Mouse (Mus musculus): ENCODE measurements around the gene Romo1.
"Not testable (repeated sequence)": the region's sequence is repeated elsewhere in the genome, so short reads cannot be mapped to it uniquely, and the experiment has no call there.

Gene Romo1

DNA sequence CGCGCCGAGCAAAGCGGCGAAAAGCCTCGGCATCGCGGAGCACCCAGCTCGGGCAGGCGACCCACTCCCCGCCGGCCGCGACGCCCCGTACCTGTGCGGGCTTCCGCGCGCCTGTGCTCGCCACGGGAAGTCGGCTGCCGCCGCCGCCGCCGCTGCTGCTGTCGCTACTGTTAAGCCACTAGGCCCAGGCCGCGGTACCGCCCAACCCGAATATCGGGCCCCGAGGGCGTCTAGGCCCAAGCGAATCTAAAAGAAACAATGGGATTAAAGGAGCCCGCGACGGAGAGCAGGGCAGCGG, 35.9 kb downstream of the Romo1 start:
- DNase-seq (ENCODE audit: extremely low read depth, low read depth), result no peak

GRCm38 (mm10) chr2:156180094-156180821, 36.4 kb downstream of the Romo1 start, which contains the start of gene Rbm39:
TSS of gene Rbm39 (minus strand) at chr2:156180238.
- DNase-seq (ENCODE audit: extremely low read depth, low read depth), result peak; percentile 99

DNA sequence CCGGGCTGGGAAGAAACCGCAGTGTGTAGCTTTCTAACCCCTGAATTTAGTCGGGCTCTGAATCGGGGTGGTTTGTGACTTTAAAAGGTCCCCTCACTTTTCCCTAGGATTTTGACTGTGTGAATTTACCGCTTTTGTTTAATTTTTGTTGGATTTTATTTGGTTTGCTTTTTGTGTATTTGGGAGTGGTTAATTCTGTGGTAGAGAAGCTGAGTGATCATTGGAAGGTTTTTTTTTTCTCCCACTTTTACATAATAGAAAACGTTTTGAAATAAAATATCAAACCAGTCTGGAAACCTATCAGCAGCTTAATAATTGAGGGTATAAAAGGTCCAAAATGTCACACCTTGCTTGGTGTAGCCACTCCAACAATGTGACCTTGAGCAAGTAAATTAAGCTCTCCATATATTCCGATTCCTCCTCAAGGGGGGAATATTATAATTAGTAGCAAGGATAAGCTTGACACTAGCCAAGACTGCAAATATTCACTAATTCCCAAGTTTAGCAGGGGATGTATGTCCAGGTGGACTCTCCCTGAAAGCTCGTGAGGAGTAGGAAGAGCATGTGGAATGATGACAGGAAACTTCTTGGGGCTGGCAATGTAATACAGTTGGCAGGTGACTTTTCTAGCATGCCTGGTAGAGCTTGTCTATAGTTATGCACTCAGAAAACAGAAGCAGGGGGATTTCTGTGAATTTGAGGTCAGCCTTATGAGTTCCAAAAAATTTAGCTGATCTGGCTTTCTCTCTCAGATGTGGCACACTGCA, 37.2 kb downstream of the Romo1 start:
- no peak for DNase-seq (ENCODE audit: extremely low read depth, low read depth)

DNA sequence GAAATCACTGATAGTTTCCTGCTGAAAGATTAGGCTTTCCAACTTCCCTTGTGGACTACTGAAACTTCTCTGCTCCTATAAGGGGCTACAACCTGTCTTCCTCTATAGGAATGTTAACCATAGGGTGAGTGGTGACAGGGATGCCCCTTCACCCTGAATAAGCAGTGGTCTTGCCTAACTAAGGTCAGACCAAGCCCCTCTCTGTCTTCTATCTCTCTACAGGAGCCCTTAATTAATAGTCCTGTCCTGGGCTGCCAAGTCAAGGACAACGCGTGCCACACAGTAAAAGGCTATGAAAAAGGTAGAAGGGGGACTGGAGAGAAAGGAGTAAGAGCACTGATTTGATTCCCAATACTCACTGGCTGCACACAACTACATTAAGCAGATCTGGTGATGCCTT, 37.8 kb downstream of the Romo1 start:
- no peak for DNase-seq (ENCODE audit: extremely low read depth, low read depth)

DNA sequence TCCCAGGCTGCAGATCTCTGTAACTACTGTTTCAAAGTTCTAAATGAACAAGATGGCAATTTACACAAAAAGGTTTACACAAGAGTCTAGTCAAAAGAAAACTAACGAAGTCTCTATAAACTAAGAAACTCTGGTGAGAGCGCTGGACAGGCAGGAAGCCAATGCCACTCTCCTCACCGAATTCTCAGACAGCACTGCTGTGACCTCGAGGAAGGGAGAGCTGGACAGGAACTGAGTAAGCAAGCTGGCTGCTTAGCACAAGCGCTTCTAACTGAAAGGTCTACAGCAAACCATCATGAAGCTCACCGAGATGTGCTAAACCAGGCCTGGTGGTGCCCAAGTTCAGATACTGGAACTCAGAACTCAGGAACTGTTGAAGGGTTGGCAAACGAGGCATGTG, 45.4 kb downstream of the Romo1 start:
- not testable (repeated sequence) for DNase-seq (ENCODE audit: extremely low read depth, low read depth)

- DNase-seq (ENCODE audit: extremely low read depth, low read depth), result peak; percentile 96
These were observed 46.4 kb downstream of the Romo1 start for GRCm38 (mm10) chr2:156190004-156190896.

DNA sequence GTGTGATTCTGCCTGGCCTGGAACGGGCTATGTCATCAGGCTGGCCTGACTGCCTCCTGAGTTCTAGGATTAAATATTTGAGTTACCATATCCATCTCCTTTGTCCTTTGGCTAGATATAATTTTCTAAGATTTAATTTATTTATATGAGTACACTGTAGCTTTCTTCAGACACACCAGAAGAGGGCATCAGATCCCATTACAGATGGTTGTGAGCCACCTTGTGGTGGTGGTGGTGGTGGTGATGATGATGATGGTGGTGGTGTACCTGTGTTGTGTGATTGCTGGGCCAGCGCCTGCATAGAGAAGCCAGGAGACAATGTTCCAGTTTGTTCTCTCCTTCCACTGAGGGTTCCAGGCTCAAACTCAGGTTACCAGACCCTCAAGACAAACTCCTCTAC, 47.7 kb downstream of the Romo1 start:
- DNase-seq (ENCODE audit: extremely low read depth, low read depth), result no peak

DNA sequence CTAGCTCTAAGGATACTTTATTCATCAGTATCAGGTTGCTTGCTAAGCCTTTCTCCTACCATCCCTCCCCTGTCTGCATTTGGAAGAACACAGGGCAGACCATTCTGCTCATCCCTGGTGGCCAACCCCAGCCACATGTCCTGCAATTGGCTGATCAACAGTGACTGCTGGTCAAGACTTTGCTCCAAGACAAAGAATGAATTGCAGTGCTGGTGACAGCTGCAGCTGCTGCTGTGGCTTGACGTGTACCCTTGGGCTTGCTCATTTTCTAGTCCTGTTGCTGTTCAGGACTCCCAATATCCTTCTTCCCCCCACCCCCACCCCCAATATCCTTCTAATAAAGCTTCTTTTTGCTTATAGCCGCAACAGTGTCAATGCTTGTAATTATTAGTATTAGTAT, 48.2 kb downstream of the Romo1 start:
- DNase-seq (ENCODE audit: extremely low read depth, low read depth), result no peak

- DNase-seq (ENCODE audit: extremely low read depth, low read depth), result no peak
These were observed 49.4 kb downstream of the Romo1 start for GRCm38 (mm10) chr2:156193066-156193862.

DNA sequence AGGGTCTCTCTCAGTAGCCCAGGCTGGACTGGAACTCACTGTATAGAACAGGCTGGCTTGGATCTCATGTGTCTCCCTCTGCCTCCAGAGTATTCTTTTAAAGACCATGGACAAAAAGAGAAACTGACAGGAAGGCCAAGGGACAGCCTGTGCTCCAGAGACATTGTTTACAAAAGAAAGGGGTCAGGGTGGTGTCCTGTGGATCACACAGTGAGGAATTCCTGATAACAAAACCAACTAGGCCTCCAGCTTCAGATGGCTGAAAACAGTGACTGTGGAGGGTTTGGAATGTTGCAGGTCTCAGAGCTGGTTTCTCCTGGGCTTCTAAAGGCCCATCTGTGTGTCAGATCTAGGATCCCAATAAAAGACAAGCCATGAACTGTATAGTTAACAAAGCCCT, 50.7 kb downstream of the Romo1 start:
- no peak for DNase-seq (ENCODE audit: extremely low read depth, low read depth)
